Mouse (Mus musculus): Measurements from ENCODE around the gene Olfr223.

GRCm38 (mm10) chr11:59544005-59544404 lies 49.1 kb downstream of the Olfr223 start:
- TF ChIP-seq POLR2AphosphoS2 (IDR thresholded peaks at IDR 0.05; ENCODE audit: insufficient read length, low read depth) (no peak), POLR2A (IDR thresholded peaks at IDR 0.05; ENCODE audit: insufficient read length, low read depth) (no peak), TCF12 (IDR thresholded peaks at IDR 0.05; ENCODE audit: insufficient read depth, poor library complexity, severe bottlenecking) (no peak)
